Mouse (Mus musculus) thymus, adult 2 months (tissue): ENCODE results near the gene Dmrtb1. TPM values are rescaled to one million over a fixed set of nuclear protein-coding genes. Genes with fewer than 3 reads are reported as not detected.

ENCODE experiments used
- DNase-seq: peaks from one replicate; pipeline ENCODE4 v3.0.0; 2021
- H3K27ac ChIP-seq: fragments of 200-500 bp; 2 replicates; pipeline ENCODE4 v1.5.1; 2012; ENCODE audit warnings: low read length, control low read depth; ENCODE audit not compliant: control insufficient read depth, insufficient read depth
- H3K27me3 ChIP-seq: fragments of 200-500 bp; 2 replicates; pipeline ENCODE4 v1.6.1; 2012; ENCODE audit warnings: mild to moderate bottlenecking, low read length, moderate library complexity, mixed read lengths; ENCODE audit not compliant: control insufficient read depth, insufficient read depth
- H3K36me3 ChIP-seq: fragments of 200-500 bp; 2 replicates; pipeline ENCODE4 v1.6.1; 2012; ENCODE audit warnings: mild to moderate bottlenecking, low read length, moderate library complexity; ENCODE audit not compliant: control insufficient read depth, insufficient read depth
- H3K4me1 ChIP-seq: fragments of 200-500 bp; replicated peaks from 2 replicates; pipeline ENCODE4 v1.6.1; 2012; ENCODE audit warnings: low read length; ENCODE audit not compliant: control insufficient read depth, insufficient read depth
- H3K4me3 ChIP-seq: fragments of 200-500 bp; 2 replicates; pipeline ENCODE4 v1.5.1; 2012; ENCODE audit warnings: mild to moderate bottlenecking, low read length, control low read depth, moderate library complexity; ENCODE audit not compliant: control insufficient read depth, insufficient read depth
- CTCF ChIP-seq: fragments of 200-500 bp; IDR thresholded peaks from 2 replicates; pipeline ENCODE4 v1.5.1; 2012; ENCODE audit warnings: mild to moderate bottlenecking, control low read depth, low read length, moderate library complexity, borderline replicate concordance; ENCODE audit not compliant: control insufficient read depth, poor library complexity, insufficient read depth; ENCODE audit errors: extremely low read depth
- POLR2A ChIP-seq: fragments of 200-500 bp; IDR thresholded peaks from 2 replicates; pipeline ENCODE4 v1.6.1; 2012; ENCODE audit warnings: mild to moderate bottlenecking, low read length, control low read depth, moderate library complexity; ENCODE audit not compliant: control insufficient read depth, poor library complexity, insufficient read depth; ENCODE audit errors: extremely low read depth
- WGBS: fragments of 180-500 bp; shearing (Covaris S2); methylation state at CpG from one replicate; pipeline ENCODE4 v1.1.7; 2018; 5-methylcytosine and 5-hydroxymethylcytosine counted together
- polyA plus RNA-seq: library from polyadenylated mRNA; depleted of rRNA; stranded (reverse); fragments of >200 nt; gene quantifications from 2 replicates; pipeline ENCODE4 v1.2.3, GENCODE M21; 2012

Gene Dmrtb1
- polyA plus RNA-seq, 1 experiment: 3.4 TPM

- 80% methylated on average over 11 of the region's 11 CpGs for WGBS
- no peak overlapping the region for H3K4me3 ChIP-seq
- H3K27ac ChIP-seq: no peak overlapping the region
- H3K27me3 ChIP-seq: no peaks in the 10 kb centered on the region
- no peaks in the 10 kb centered on the region for H3K36me3 ChIP-seq
- no peak for DNase-seq
- TF ChIP-seq CTCF: no peak
- TF ChIP-seq POLR2A: no peak
- H3K4me1 ChIP-seq: no peaks in the 10 kb centered on the region
These were observed 36.2 kb upstream of the Dmrtb1 start for GRCm38 (mm10) chr4:107720043-107720830.

GRCm38 (mm10) chr4:107719161-107719560 is 35.1 kb upstream of the Dmrtb1 start:
- H3K27me3 ChIP-seq: no peaks in the 10 kb centered on the region

GRCm38 (mm10) chr4:107718720-107719119 is 34.7 kb upstream of the Dmrtb1 start:
- Histone ChIP-seq H3K27ac (no peak overlapping the region), H3K4me3 (no peak overlapping the region), H3K27me3 (no peaks in the 10 kb centered on the region), H3K4me1 (no peaks in the 10 kb centered on the region), H3K36me3 (no peaks in the 10 kb centered on the region)
- TF ChIP-seq POLR2A (no peak), CTCF (no peak)
- DNase-seq: no peak
- WGBS: 86% methylated on average over 8 of the region's 8 CpGs

More at GRCm38 (mm10) chr4:107719161-107719560, 35.1 kb upstream of the Dmrtb1 start:
- DNase-seq: no peak
- Histone ChIP-seq H3K4me3 (no peak overlapping the region), H3K4me1 (no peaks in the 10 kb centered on the region), H3K36me3 (no peaks in the 10 kb centered on the region), H3K27ac (no peak overlapping the region)
- WGBS: 70% methylated on average over 5 of the region's 5 CpGs
- TF ChIP-seq CTCF (no peak), POLR2A (no peak)

GRCm38 (mm10) chr4:107717718-107718313 is 33.8 kb upstream of the Dmrtb1 start:
- H3K27me3 ChIP-seq: no peaks in the 10 kb centered on the region
- H3K36me3 ChIP-seq: no peaks in the 10 kb centered on the region
- WGBS: 52% methylated on average over 8 of the region's 8 CpGs
- H3K27ac ChIP-seq: no peak overlapping the region
- H3K4me1 ChIP-seq: no peaks in the 10 kb centered on the region
- no peak overlapping the region for H3K4me3 ChIP-seq
- DNase-seq: no peak
- no peak for TF ChIP-seq POLR2A
- no peak for TF ChIP-seq CTCF

- Histone ChIP-seq H3K27ac (no peak overlapping the region), H3K36me3 (no peaks in the 10 kb centered on the region), H3K27me3 (no peaks in the 10 kb centered on the region), H3K4me1 (no peaks in the 10 kb centered on the region), H3K4me3 (no peak overlapping the region)
- WGBS: 86% methylated on average over 9 of the region's 9 CpGs
- DNase-seq: no peak
- TF ChIP-seq POLR2A (no peak), CTCF (no peak)
These were observed 32.8 kb upstream of the Dmrtb1 start for GRCm38 (mm10) chr4:107716754-107717299.

- 85% methylated on average over 4 of the region's 4 CpGs for WGBS
These were observed 22.9 kb upstream of the Dmrtb1 start for GRCm38 (mm10) chr4:107706884-107707283.

GRCm38 (mm10) chr4:107704185-107704584 is 20.2 kb upstream of the Dmrtb1 start:
- H3K4me3 ChIP-seq: no peak overlapping the region
- no peaks in the 10 kb centered on the region for H3K27me3 ChIP-seq
- H3K27ac ChIP-seq: no peak overlapping the region
- DNase-seq: peak; percentile 29
- no peak for TF ChIP-seq POLR2A
- TF ChIP-seq CTCF: no peak
- no peaks in the 10 kb centered on the region for H3K4me1 ChIP-seq
- H3K36me3 ChIP-seq: no peaks in the 10 kb centered on the region
- 93% methylated on average over 1 of the region's 1 CpGs for WGBS

More at GRCm38 (mm10) chr4:107706884-107707283, 22.9 kb upstream of the Dmrtb1 start:
- Histone ChIP-seq H3K4me3 (no peak overlapping the region), H3K27me3 (no peaks in the 10 kb centered on the region), H3K27ac (no peak overlapping the region), H3K4me1 (no peaks in the 10 kb centered on the region), H3K36me3 (no peaks in the 10 kb centered on the region)
- TF ChIP-seq CTCF: no peak
- no peak for TF ChIP-seq POLR2A
- DNase-seq: no peak
